Comparison of ENCODE assay signal across 8 mouse cellular contexts in the genomic region with DNA sequence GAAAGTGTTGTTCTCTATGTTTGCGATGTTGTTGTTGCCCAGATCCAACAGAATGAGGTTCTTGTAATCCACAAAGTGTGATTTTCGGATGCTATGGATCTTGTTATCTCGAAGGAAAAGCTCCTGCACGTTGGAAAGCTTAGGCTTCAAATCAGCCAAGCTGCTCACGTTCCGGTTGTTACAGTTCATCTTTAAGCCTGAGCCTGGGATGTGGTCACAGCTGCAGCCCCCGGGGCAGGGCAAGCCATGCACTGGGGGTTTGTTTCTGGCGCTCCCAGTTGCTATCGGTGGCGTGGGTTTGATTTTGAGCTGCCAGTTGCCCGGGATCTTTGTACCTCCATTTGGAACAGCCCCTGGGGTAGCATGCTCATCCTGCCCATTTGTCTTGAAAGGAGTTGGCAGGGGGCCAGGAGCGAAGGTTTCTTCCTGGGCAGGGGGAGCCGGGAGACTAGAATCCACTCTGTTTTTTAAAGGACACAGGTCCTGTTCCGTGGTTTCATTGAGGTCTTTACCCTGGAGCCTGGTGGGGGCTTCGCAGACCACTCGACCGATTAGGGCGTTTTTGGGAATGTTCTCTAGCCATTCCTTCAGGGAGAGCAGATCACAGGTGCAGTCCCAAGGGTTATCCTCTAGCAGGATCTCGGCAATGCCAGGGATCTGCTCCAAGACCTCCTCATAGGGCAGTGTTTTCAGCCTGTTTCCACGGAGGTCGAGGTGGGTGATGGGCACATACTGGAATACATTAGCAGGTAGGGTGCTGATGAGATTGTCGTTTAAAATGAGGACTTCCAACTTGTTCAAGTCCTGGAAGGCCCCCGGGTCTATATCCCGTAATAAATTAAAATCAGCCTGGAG. TPM values are rescaled to one million over a fixed set of nuclear protein-coding genes. Genes with fewer than 3 reads are reported as not detected.
A peak's percentile ranks its signal among the peaks of the same experiment; 100 is the strongest.
DNase-seq lines count a peak whose midpoint lies in the region; ATAC-seq lines count a peak whose summit lies in the region.

No protein-coding gene starts in this region.

- H3K27ac ChIP-seq in forebrain, embryonic 10.5 days = peak overlapping the region; percentile 33; the same call in 1 of the 2 replicates
- no peak overlapping the region for H3K27ac ChIP-seq in intestine, embryonic 16.5 days (ENCODE audit: low read length)
- H3K27ac ChIP-seq in neural tube, embryonic 15.5 days (replicated peaks) = peak overlapping the region; percentile 97

- peak overlapping the region; percentile 64 for H3K4me2 ChIP-seq in intestine, embryonic 16.5 days (ENCODE audit: low read depth, low read length)
- peak overlapping the region; percentile 82 for H3K4me2 ChIP-seq in neural tube, embryonic 15.5 days

- peaks cover 40% of the 10 kb centered on the region for H3K4me1 ChIP-seq in forebrain, embryonic 10.5 days
- peaks cover 17% of the 10 kb centered on the region for H3K4me1 ChIP-seq in intestine, embryonic 16.5 days (ENCODE audit: control insufficient read depth, insufficient read depth, low read length)
- H3K4me1 ChIP-seq in neural tube, embryonic 15.5 days = peaks cover 20% of the 10 kb centered on the region

- H3K36me3 ChIP-seq in forebrain, embryonic 10.5 days (replicated peaks) = no peaks in the 10 kb centered on the region
- no peaks in the 10 kb centered on the region for H3K36me3 ChIP-seq in intestine, embryonic 16.5 days (ENCODE audit: control insufficient read depth, insufficient read depth, low read length)
- H3K36me3 ChIP-seq in neural tube, embryonic 15.5 days = no peaks in the 10 kb centered on the region

- H3K4me3 ChIP-seq in forebrain, embryonic 10.5 days = peak overlapping the region; percentile 60
- peak overlapping the region; percentile 40 for H3K4me3 ChIP-seq in intestine, embryonic 16.5 days (ENCODE audit: low read length)
- H3K4me3 ChIP-seq in neural tube, embryonic 15.5 days (replicated peaks) = peak overlapping the region; percentile 69

- H3K9ac ChIP-seq in intestine, embryonic 16.5 days (ENCODE audit: low read depth, low read length) = no peak overlapping the region
- H3K9ac ChIP-seq in neural tube, embryonic 15.5 days (replicated peaks) = peak overlapping the region; percentile 89

- 1% methylated on average over 24 of the region's 24 CpGs for WGBS in forebrain, embryonic 10.5 days
- WGBS in intestine, embryonic 16.5 days = 5% methylated on average over 24 of the region's 24 CpGs
- under 1% methylated on average over 24 of the region's 24 CpGs for WGBS in neural tube, embryonic 15.5 days

- ATAC-seq in intestine, embryonic 16.5 days = no peak
- peak; percentile 28; the same call in 1 of the 2 replicates for ATAC-seq in neural tube, embryonic 15.5 days (ENCODE audit: low FRiP score)

- H3K27me3 ChIP-seq in forebrain, embryonic 10.5 days (ENCODE audit: poor library complexity, severe bottlenecking) = peaks cover 37% of the 10 kb centered on the region
- peaks cover 21% of the 10 kb centered on the region for H3K27me3 ChIP-seq in intestine, embryonic 16.5 days (replicated peaks; ENCODE audit: control insufficient read depth, insufficient read depth, low read length)
- H3K27me3 ChIP-seq in neural tube, embryonic 15.5 days (replicated peaks) = no peaks in the 10 kb centered on the region

- no peaks in the 10 kb centered on the region for H3K9me3 ChIP-seq in forebrain, embryonic 10.5 days
- no peaks in the 10 kb centered on the region for H3K9me3 ChIP-seq in intestine, embryonic 16.5 days (ENCODE audit: control insufficient read depth, low read length)
- H3K9me3 ChIP-seq in neural tube, embryonic 15.5 days (replicated peaks) = no peaks in the 10 kb centered on the region

- DNase-seq in ovary, postnatal 10 days (ENCODE audit: low spot score) = peak; percentile 3
- DNase-seq in ovary, adult 18-20 months (ENCODE audit: low spot score) = no peak
- DNase-seq in forebrain, embryonic 10.5 days (ENCODE audit: extremely low spot score, low spot score) = peak; percentile 33
- peak; percentile 18 to 62 for DNase-seq in left cerebral cortex, adult 9 months (ENCODE audit: low spot score in 2 of 2)
- no peak for DNase-seq in urinary bladder, postnatal 25 days (ENCODE audit: low spot score)
- DNase-seq in thymus, postnatal 25 days = no peak

RNA-seq across cellular contexts. Expression of gene Slitrk1, which starts 1.7 kb away (rescaled TPM):
- polyA plus RNA-seq in forebrain, embryonic 10.5 days (2016; fragmentation: Nextera tagmentation; extraction: Ambion mirVana) = 1.9 and 2.2 TPM in 2 replicates
- 0.70 and 0.81 TPM in 2 replicates for polyA plus RNA-seq in intestine, embryonic 16.5 days (2015; fragmentation: Nextera tagmentation; extraction: Ambion mirVana)
- polyA plus RNA-seq in neural tube, embryonic 15.5 days (2015; fragmentation: Nextera tagmentation; extraction: Ambion mirVana) = 38.8 and 45.1 TPM in 2 replicates

Comparison
In these comparisons a context has a peak if more than half of its experiments do, and no peak if none do; other contexts are left out.
1. DNase-seq: peak in ovary, postnatal 10 days (single experiment), forebrain, embryonic 10.5 days (single experiment) and left cerebral cortex, adult 9 months (2 of 2); none in ovary, adult 18-20 months (single experiment), urinary bladder, postnatal 25 days (single experiment) and thymus, postnatal 25 days (single experiment).
2. RNA of gene Slitrk1, which starts 1.7 kb away (polyA plus RNA-seq): 38.8 to 45.1 TPM in neural tube, embryonic 15.5 days; 1.9 to 2.2 TPM in forebrain, embryonic 10.5 days and 0.70 to 0.81 TPM in intestine, embryonic 16.5 days; every median in the first group is over 10 times any median in the second.
3. Peak in every context shown above with its lines, with median percentiles within 50 percentile points of each other: H3K4me3 ChIP-seq.